Mouse (Mus musculus): ENCODE data around the gene Scn5a. TPM values are rescaled to one million over a fixed set of nuclear protein-coding genes. Genes with fewer than 3 reads are reported as not detected.

The Scn5a gene
- polyA plus RNA-seq, 1 experiment, result 0.41 TPM

DNA sequence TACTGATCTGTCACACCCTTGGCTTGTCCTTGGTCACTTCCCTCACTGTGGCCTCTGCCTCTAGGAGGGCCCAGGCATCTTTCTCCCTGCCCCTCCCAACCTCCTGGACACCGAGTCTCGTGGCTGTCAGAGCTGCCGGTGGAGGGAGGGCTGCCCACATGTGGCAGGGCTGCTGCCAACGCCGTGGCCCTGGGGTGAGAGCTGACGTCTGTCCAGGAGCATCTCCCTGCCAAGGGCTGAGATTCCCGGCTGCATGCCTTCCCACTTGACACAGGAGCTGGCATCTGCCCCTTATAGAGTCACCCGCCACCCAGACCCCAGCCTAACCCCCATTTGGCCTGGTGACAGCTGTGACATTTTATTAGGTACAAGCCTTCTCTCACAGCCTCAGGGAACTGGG is 99.5 kb downstream of the Scn5a start:
- TF ChIP-seq POLR2A (IDR thresholded peaks at IDR 0.05; ENCODE audit: low read depth, low read length) (no peak), CTCF (IDR thresholded peaks at IDR 0.05; ENCODE audit: extremely low read depth, insufficient read length, insufficient replicate concordance, low read depth, low read length) (no peak)
- Histone ChIP-seq H3K4me3 (ENCODE audit: low read depth, low read length) (no peak overlapping the region), H3K27me3 (ENCODE audit: control insufficient read depth, insufficient read depth, low read length) (no peaks in the 10 kb centered on the region), H3K27ac (ENCODE audit: insufficient read depth, low read depth, low read length) (no peak overlapping the region), H3K36me3 (ENCODE audit: control insufficient read depth, insufficient read depth, low read length) (no peaks in the 10 kb centered on the region), H3K4me1 (ENCODE audit: control insufficient read depth, insufficient read depth, insufficient read length, low read length) (no peaks in the 10 kb centered on the region)
- WGBS, result 60% methylated on average over 8 of the region's 8 CpGs

DNA sequence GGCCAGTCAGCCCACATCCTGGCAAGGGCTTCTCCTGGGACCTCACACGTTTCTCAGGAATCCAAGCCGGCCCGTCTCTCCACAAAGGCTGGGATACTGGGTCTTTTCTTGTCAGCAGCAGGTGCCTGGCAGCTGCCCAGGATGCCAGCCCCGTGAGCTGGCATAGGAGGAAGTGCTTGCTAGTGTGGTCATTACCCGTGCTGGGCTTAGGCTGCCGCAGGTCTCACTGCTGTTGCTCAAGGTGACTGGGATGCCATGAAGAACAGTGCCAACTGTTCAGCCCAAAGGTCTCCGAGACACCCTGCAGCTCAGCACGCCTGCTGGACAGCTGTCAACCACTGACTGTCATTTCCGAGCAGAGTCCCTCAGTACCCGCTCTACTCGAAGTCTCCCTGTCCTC is 100.5 kb downstream of the Scn5a start:
- H3K4me3 ChIP-seq (ENCODE audit: low read depth, low read length), result no peak overlapping the region
- H3K4me1 ChIP-seq (ENCODE audit: control insufficient read depth, insufficient read depth, insufficient read length, low read length), result no peaks in the 10 kb centered on the region
- TF ChIP-seq CTCF (IDR thresholded peaks at IDR 0.05; ENCODE audit: extremely low read depth, insufficient read length, insufficient replicate concordance, low read depth, low read length) (no peak), POLR2A (IDR thresholded peaks at IDR 0.05; ENCODE audit: low read depth, low read length) (no peak)
- no peaks in the 10 kb centered on the region for H3K36me3 ChIP-seq (ENCODE audit: control insufficient read depth, insufficient read depth, low read length)
- H3K27me3 ChIP-seq (ENCODE audit: control insufficient read depth, insufficient read depth, low read length), result no peaks in the 10 kb centered on the region
- 37% methylated on average over 11 of the region's 11 CpGs for WGBS
- no peak overlapping the region for H3K27ac ChIP-seq (ENCODE audit: insufficient read depth, low read depth, low read length)

DNA sequence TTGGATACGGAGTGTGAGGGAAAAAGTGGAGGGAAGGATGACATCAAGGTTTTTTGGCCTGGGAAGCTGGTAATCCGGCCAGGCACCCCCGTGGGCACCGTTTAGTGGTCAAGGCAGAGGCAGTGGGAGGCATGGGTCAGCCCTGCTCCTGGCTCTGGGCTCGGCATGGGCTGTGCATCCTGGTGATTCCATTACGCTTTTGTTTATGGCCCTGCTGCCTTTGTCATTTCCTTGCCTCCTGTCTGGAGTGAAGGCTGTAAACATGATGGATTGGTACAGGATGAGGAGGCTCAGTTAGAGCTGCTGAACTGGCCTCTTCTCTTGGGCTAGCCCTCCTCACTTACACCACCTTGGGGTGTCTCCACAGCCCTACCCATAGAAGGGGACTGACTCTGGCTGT is 101.1 kb downstream of the Scn5a start:
- Histone ChIP-seq H3K4me3 (ENCODE audit: low read depth, low read length) (no peak overlapping the region), H3K4me1 (ENCODE audit: control insufficient read depth, insufficient read depth, insufficient read length, low read length) (no peaks in the 10 kb centered on the region), H3K27ac (ENCODE audit: insufficient read depth, low read depth, low read length) (no peak overlapping the region), H3K27me3 (ENCODE audit: control insufficient read depth, insufficient read depth, low read length) (no peaks in the 10 kb centered on the region), H3K36me3 (ENCODE audit: control insufficient read depth, insufficient read depth, low read length) (no peaks in the 10 kb centered on the region)
- 48% methylated on average over 6 of the region's 6 CpGs for WGBS
- TF ChIP-seq CTCF (IDR thresholded peaks at IDR 0.05; ENCODE audit: extremely low read depth, insufficient read length, insufficient replicate concordance, low read depth, low read length) (no peak), POLR2A (IDR thresholded peaks at IDR 0.05; ENCODE audit: low read depth, low read length) (no peak)

DNA sequence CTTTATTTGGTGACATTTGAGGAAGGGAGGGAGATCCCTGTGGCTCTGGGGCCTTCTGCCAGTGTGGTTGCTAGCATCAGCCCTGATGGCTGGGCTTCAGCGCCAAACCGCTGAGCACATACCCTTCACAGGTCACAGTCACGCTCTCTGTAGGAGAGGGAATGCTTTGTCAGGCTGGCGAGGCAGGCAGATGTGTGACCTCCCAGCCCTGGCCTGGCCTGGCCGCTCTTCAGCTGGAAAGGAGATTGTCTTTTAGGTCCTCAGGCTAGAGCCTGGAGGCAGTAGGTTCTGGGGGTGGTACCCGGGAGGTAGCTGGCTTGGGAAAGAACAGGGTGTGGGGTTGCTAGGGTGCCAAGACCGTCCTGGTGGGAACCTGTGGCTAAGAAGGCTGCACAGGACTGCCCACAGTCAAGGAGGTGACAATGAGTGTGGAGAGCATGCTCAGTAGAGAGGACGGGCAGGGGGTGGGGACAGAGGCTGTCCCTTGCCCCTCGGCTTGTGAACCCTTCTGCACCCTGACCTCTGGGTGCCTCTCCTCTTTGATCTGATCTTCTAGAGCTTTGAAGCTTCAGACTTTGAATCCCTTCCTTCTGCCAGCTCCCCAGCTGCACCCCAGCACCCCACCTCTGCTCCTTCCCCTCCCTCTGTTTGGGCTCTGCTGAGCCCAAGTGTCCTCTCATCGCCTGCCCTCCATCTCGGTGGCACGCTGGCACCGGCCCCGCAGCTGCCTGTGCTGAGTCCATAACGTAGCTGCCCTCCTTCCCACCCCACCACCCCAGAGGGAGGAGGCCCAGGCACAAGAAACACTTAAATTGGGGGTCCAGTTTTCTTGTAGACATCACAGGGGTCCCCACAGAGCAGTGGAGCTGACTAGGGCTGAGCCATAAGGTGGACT is 103.9 kb downstream of the Scn5a start:
- Histone ChIP-seq H3K4me3 (ENCODE audit: low read depth, low read length) (no peak overlapping the region), H3K27me3 (ENCODE audit: control insufficient read depth, insufficient read depth, low read length) (no peaks in the 10 kb centered on the region), H3K27ac (ENCODE audit: insufficient read depth, low read depth, low read length) (no peak overlapping the region), H3K36me3 (ENCODE audit: control insufficient read depth, insufficient read depth, low read length) (no peaks in the 10 kb centered on the region), H3K4me1 (ENCODE audit: control insufficient read depth, insufficient read depth, insufficient read length, low read length) (no peaks in the 10 kb centered on the region)
- TF ChIP-seq CTCF (IDR thresholded peaks at IDR 0.05; ENCODE audit: extremely low read depth, insufficient read length, insufficient replicate concordance, low read depth, low read length), result no peak
- WGBS, result 51% methylated on average over 15 of the region's 15 CpGs

DNA sequence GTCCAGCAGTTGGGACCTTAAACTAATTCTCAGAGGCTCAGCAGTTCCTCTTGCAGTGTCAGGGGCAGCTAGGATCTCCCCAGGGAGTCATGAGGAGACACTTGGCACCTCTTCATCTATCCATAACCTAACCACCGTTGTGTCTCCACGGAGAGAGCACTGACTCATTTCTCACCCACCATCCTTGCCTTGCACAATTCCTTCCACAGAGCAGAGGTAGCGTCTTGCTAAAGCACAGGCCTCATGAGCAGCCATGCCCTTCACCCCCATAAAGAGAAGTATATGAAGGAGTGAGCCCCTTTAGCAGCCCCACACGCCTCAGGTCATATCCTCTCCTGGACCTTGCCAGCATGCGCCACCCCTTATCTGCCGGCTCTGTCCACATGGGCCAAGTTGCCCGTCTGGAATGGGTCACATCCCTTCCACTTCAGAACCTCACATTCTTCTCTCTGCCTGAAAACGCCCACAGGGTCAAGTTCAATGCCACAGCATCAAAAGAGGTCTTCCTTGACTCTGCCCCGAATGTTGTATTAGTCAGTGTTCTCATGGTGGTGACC is 105.1 kb downstream of the Scn5a start:
- Histone ChIP-seq H3K4me1 (ENCODE audit: control insufficient read depth, insufficient read depth, insufficient read length, low read length) (no peaks in the 10 kb centered on the region), H3K27ac (ENCODE audit: insufficient read depth, low read depth, low read length) (no peak overlapping the region), H3K27me3 (ENCODE audit: control insufficient read depth, insufficient read depth, low read length) (no peaks in the 10 kb centered on the region), H3K4me3 (ENCODE audit: low read depth, low read length) (no peak overlapping the region), H3K36me3 (ENCODE audit: control insufficient read depth, insufficient read depth, low read length) (no peaks in the 10 kb centered on the region)
- 72% methylated on average over 9 of the region's 9 CpGs for WGBS
- TF ChIP-seq POLR2A (IDR thresholded peaks at IDR 0.05; ENCODE audit: low read depth, low read length) (no peak), CTCF (IDR thresholded peaks at IDR 0.05; ENCODE audit: extremely low read depth, insufficient read length, insufficient replicate concordance, low read depth, low read length) (no peak)

DNA sequence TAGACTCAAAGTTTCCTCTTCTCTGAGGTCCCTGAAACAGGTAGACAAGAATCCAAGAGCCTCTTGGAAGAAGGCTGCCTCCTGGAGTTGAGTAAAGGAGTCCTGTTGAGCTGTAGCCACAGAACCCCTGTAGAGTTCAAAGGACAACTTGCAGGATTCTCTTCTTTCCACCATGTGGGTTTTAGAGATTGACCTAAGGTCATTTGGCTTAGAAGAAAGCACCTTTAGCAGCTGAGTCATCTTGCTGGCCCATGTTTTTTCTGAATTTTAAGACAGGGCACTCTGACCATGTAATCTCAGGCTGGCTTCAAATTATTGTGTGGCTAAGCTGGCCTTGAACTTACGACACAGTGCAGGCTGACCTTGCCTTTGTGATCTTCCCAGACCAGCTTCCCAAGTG is 105.8 kb downstream of the Scn5a start:
- Histone ChIP-seq H3K27me3 (ENCODE audit: control insufficient read depth, insufficient read depth, low read length) (no peaks in the 10 kb centered on the region), H3K27ac (ENCODE audit: insufficient read depth, low read depth, low read length) (no peak overlapping the region), H3K4me3 (ENCODE audit: low read depth, low read length) (no peak overlapping the region), H3K4me1 (ENCODE audit: control insufficient read depth, insufficient read depth, insufficient read length, low read length) (no peaks in the 10 kb centered on the region), H3K36me3 (ENCODE audit: control insufficient read depth, insufficient read depth, low read length) (no peaks in the 10 kb centered on the region; the same call in 1 of the 2 replicates)
- 84% methylated on average over 1 of the region's 1 CpGs for WGBS
- TF ChIP-seq CTCF (IDR thresholded peaks at IDR 0.05; ENCODE audit: extremely low read depth, insufficient read length, insufficient replicate concordance, low read depth, low read length), result no peak
- TF ChIP-seq POLR2A (IDR thresholded peaks at IDR 0.05; ENCODE audit: low read depth, low read length), result no peak

DNA sequence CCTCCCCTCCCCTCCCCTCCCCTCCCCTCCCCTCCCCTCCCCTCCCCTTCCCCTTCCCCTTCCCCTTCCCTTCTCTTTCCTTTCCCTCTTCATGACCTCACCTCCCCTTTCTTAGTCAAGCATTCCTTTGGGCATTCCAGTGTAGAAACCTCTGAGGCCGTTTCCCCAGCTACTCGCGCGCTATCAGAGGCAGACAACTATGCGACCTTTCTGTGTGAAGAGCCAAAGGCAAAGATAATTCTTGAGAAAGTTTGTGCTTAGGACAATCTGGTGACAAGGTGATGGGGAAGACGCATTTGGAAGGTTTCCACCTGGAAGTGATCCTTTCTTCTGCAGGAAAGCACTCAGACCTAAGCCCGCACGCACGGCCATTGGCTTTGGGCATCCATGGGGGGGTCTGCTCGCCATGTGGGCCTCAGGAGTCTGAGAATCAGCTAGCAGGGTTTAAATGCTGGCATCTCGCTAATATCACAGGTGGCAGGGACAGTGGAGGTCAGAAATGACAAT is 106.4 kb downstream of the Scn5a start:
- WGBS, result 85% methylated on average over 11 of the region's 11 CpGs
- no peak overlapping the region for H3K27ac ChIP-seq (ENCODE audit: insufficient read depth, low read depth, low read length)
- TF ChIP-seq CTCF (IDR thresholded peaks at IDR 0.05; ENCODE audit: extremely low read depth, insufficient read length, insufficient replicate concordance, low read depth, low read length) (no peak), POLR2A (IDR thresholded peaks at IDR 0.05; ENCODE audit: low read depth, low read length) (no peak)

More for the DNA sequence above, 106.4 kb downstream of the Scn5a start:
- Histone ChIP-seq H3K36me3 (ENCODE audit: control insufficient read depth, insufficient read depth, low read length) (peaks cover 2% of the 10 kb centered on the region), H3K27me3 (ENCODE audit: control insufficient read depth, insufficient read depth, low read length) (no peaks in the 10 kb centered on the region), H3K4me3 (ENCODE audit: low read depth, low read length) (no peak overlapping the region), H3K4me1 (ENCODE audit: control insufficient read depth, insufficient read depth, insufficient read length, low read length) (no peaks in the 10 kb centered on the region)
